Mouse (Mus musculus): ENCODE results near the gene Rbm47. TPM values are rescaled to one million over a fixed set of nuclear protein-coding genes. Genes with fewer than 3 reads are reported as not detected.

The Rbm47 gene
- 4.7 and 7.3 TPM in 2 replicates for polyA plus RNA-seq (2014; fragmentation: Nextera tagmentation; extraction: Ambion mirVana)

GRCm38 (mm10) chr5:66173018-66173417 is at the start of gene Rbm47:
Rbm47 (minus strand) TSS chr5:66173118.
- no peaks in the 10 kb centered on the region for H3K9me3 ChIP-seq (ENCODE audit: control insufficient read depth, low read length)
- H3K27ac ChIP-seq, result peak within 1 kb of the TSS; percentile 60
- no peaks in the 10 kb centered on the region for H3K27me3 ChIP-seq (ENCODE audit: control insufficient read depth, insufficient read depth, low read length)
- 90% methylated on average over 2 of the region's 2 CpGs for WGBS
- DNase-seq (ENCODE audit: low spot score) (no peak), ATAC-seq (ENCODE audit: low FRiP score) (no peak)
- no peaks in the 10 kb centered on the region for H3K4me1 ChIP-seq (replicated peaks; ENCODE audit: control insufficient read depth, insufficient read depth, low read length)
- H3K4me2 ChIP-seq (replicated peaks), result peak within 1 kb of the TSS; percentile 21; the same call in 1 of the 2 replicates
- H3K4me3 ChIP-seq (replicated peaks; ENCODE audit: low read length), result no peak within 1 kb of the TSS
- H3K9ac ChIP-seq, result no peak within 1 kb of the TSS
- no peaks in the 10 kb centered on the region for H3K36me3 ChIP-seq (replicated peaks; ENCODE audit: control insufficient read depth, insufficient read depth)

- no peaks in the 10 kb centered on the region for H3K4me1 ChIP-seq (replicated peaks; ENCODE audit: control insufficient read depth, insufficient read depth, low read length)
- H3K4me3 ChIP-seq (replicated peaks; ENCODE audit: low read length), result no peak overlapping the region
- no peak for DNase-seq (ENCODE audit: low spot score)
- no peaks in the 10 kb centered on the region for H3K36me3 ChIP-seq (replicated peaks; ENCODE audit: control insufficient read depth, insufficient read depth)
- no peak overlapping the region for H3K27ac ChIP-seq
- no peaks in the 10 kb centered on the region for H3K9me3 ChIP-seq (ENCODE audit: control insufficient read depth, low read length)
- H3K9ac ChIP-seq, result no peak overlapping the region
- H3K4me2 ChIP-seq (replicated peaks), result no peak overlapping the region
- WGBS, result 90% methylated on average over 9 of the region's 9 CpGs
- no peak for ATAC-seq (ENCODE audit: low FRiP score)
- no peaks in the 10 kb centered on the region for H3K27me3 ChIP-seq (ENCODE audit: control insufficient read depth, insufficient read depth, low read length)
Observed at GRCm38 (mm10) chr5:66220620-66221019, 47.7 kb upstream of the Rbm47 start.

- H3K4me3 ChIP-seq (replicated peaks; ENCODE audit: low read length), result no peak overlapping the region
- ATAC-seq (ENCODE audit: low FRiP score), result no peak
- 70% methylated on average over 6 of the region's 6 CpGs for WGBS
Observed at GRCm38 (mm10) chr5:66219692-66220091, 46.8 kb upstream of the Rbm47 start.

GRCm38 (mm10) chr5:66215569-66216277 is 42.8 kb upstream of the Rbm47 start:
- no peak overlapping the region for H3K4me3 ChIP-seq (replicated peaks; ENCODE audit: low read length)
- no peak overlapping the region for H3K9ac ChIP-seq
- no peak for ATAC-seq (ENCODE audit: low FRiP score)
- no peaks in the 10 kb centered on the region for H3K27me3 ChIP-seq (ENCODE audit: control insufficient read depth, insufficient read depth, low read length)
- H3K36me3 ChIP-seq (replicated peaks; ENCODE audit: control insufficient read depth, insufficient read depth), result no peaks in the 10 kb centered on the region
- H3K27ac ChIP-seq, result no peak overlapping the region
- no peak for DNase-seq (ENCODE audit: low spot score)
- H3K4me2 ChIP-seq (replicated peaks), result no peak overlapping the region
- no peaks in the 10 kb centered on the region for H3K9me3 ChIP-seq (ENCODE audit: control insufficient read depth, low read length)
- H3K4me1 ChIP-seq (replicated peaks; ENCODE audit: control insufficient read depth, insufficient read depth, low read length), result no peaks in the 10 kb centered on the region
- WGBS, result 63% methylated on average over 10 of the region's 10 CpGs

More at GRCm38 (mm10) chr5:66219692-66220091, 46.8 kb upstream of the Rbm47 start:
- no peak for DNase-seq (ENCODE audit: low spot score)
- no peak overlapping the region for H3K9ac ChIP-seq
- H3K4me1 ChIP-seq (replicated peaks; ENCODE audit: control insufficient read depth, insufficient read depth, low read length), result no peaks in the 10 kb centered on the region
- H3K9me3 ChIP-seq (ENCODE audit: control insufficient read depth, low read length), result no peaks in the 10 kb centered on the region
- no peaks in the 10 kb centered on the region for H3K36me3 ChIP-seq (replicated peaks; ENCODE audit: control insufficient read depth, insufficient read depth)
- H3K4me2 ChIP-seq (replicated peaks), result no peak overlapping the region
- H3K27ac ChIP-seq, result no peak overlapping the region
- no peaks in the 10 kb centered on the region for H3K27me3 ChIP-seq (ENCODE audit: control insufficient read depth, insufficient read depth, low read length)

GRCm38 (mm10) chr5:66214395-66214935 is 41.5 kb upstream of the Rbm47 start:
- H3K4me3 ChIP-seq (replicated peaks; ENCODE audit: low read length), result no peak overlapping the region
- no peak overlapping the region for H3K4me2 ChIP-seq (replicated peaks)
- DNase-seq (ENCODE audit: low spot score) (no peak), ATAC-seq (ENCODE audit: low FRiP score) (no peak)
- H3K27ac ChIP-seq, result no peak overlapping the region
- no peaks in the 10 kb centered on the region for H3K27me3 ChIP-seq (ENCODE audit: control insufficient read depth, insufficient read depth, low read length)
- no peaks in the 10 kb centered on the region for H3K9me3 ChIP-seq (ENCODE audit: control insufficient read depth, low read length)
- H3K4me1 ChIP-seq (replicated peaks; ENCODE audit: control insufficient read depth, insufficient read depth, low read length), result no peaks in the 10 kb centered on the region
- no peak overlapping the region for H3K9ac ChIP-seq
- WGBS, result 57% methylated on average over 7 of the region's 7 CpGs
- H3K36me3 ChIP-seq (replicated peaks; ENCODE audit: control insufficient read depth, insufficient read depth), result no peaks in the 10 kb centered on the region

GRCm38 (mm10) chr5:66209532-66210176 is 36.7 kb upstream of the Rbm47 start:
- no peak overlapping the region for H3K9ac ChIP-seq
- ATAC-seq (ENCODE audit: low FRiP score) (no peak), DNase-seq (ENCODE audit: low spot score) (peak; percentile 40)
- no peaks in the 10 kb centered on the region for H3K9me3 ChIP-seq (ENCODE audit: control insufficient read depth, low read length)
- H3K4me2 ChIP-seq (replicated peaks), result no peak overlapping the region
- H3K36me3 ChIP-seq (replicated peaks; ENCODE audit: control insufficient read depth, insufficient read depth), result no peaks in the 10 kb centered on the region
- no peak overlapping the region for H3K4me3 ChIP-seq (replicated peaks; ENCODE audit: low read length)
- no peaks in the 10 kb centered on the region for H3K4me1 ChIP-seq (replicated peaks; ENCODE audit: control insufficient read depth, insufficient read depth, low read length)
- H3K27ac ChIP-seq, result no peak overlapping the region
- WGBS, result 84% methylated on average over 5 of the region's 5 CpGs
- H3K27me3 ChIP-seq (ENCODE audit: control insufficient read depth, insufficient read depth, low read length), result no peaks in the 10 kb centered on the region

GRCm38 (mm10) chr5:66204966-66205365 is 32.0 kb upstream of the Rbm47 start:
- Histone ChIP-seq H3K27ac (no peak overlapping the region), H3K4me1 (replicated peaks; ENCODE audit: control insufficient read depth, insufficient read depth, low read length) (no peaks in the 10 kb centered on the region), H3K4me2 (replicated peaks) (no peak overlapping the region), H3K9me3 (ENCODE audit: control insufficient read depth, low read length) (no peaks in the 10 kb centered on the region), H3K36me3 (replicated peaks; ENCODE audit: control insufficient read depth, insufficient read depth) (no peaks in the 10 kb centered on the region), H3K9ac (no peak overlapping the region), H3K4me3 (replicated peaks; ENCODE audit: low read length) (no peak overlapping the region), H3K27me3 (ENCODE audit: control insufficient read depth, insufficient read depth, low read length) (no peaks in the 10 kb centered on the region)
- DNase-seq (ENCODE audit: low spot score) (no peak), ATAC-seq (ENCODE audit: low FRiP score) (no peak)
- 95% methylated on average over 4 of the region's 4 CpGs for WGBS

GRCm38 (mm10) chr5:66203424-66203823 is 30.5 kb upstream of the Rbm47 start:
- Histone ChIP-seq H3K4me1 (replicated peaks; ENCODE audit: control insufficient read depth, insufficient read depth, low read length) (no peaks in the 10 kb centered on the region), H3K36me3 (replicated peaks; ENCODE audit: control insufficient read depth, insufficient read depth) (no peaks in the 10 kb centered on the region), H3K4me2 (replicated peaks) (no peak overlapping the region), H3K27ac (no peak overlapping the region), H3K4me3 (replicated peaks; ENCODE audit: low read length) (no peak overlapping the region), H3K9me3 (ENCODE audit: control insufficient read depth, low read length) (no peaks in the 10 kb centered on the region), H3K9ac (no peak overlapping the region), H3K27me3 (ENCODE audit: control insufficient read depth, insufficient read depth, low read length) (no peaks in the 10 kb centered on the region)
- ATAC-seq (ENCODE audit: low FRiP score) (no peak), DNase-seq (ENCODE audit: low spot score) (no peak)
- WGBS, result 84% methylated on average over 1 of the region's 1 CpGs

GRCm38 (mm10) chr5:66200044-66200443 is 27.1 kb upstream of the Rbm47 start:
- H3K27me3 ChIP-seq (ENCODE audit: control insufficient read depth, insufficient read depth, low read length), result no peaks in the 10 kb centered on the region
- no peaks in the 10 kb centered on the region for H3K4me1 ChIP-seq (replicated peaks; ENCODE audit: control insufficient read depth, insufficient read depth, low read length)
- no peak overlapping the region for H3K4me3 ChIP-seq (replicated peaks; ENCODE audit: low read length)
- H3K4me2 ChIP-seq (replicated peaks), result no peak overlapping the region
- WGBS, result 84% methylated on average over 10 of the region's 10 CpGs
- H3K27ac ChIP-seq, result no peak overlapping the region
- DNase-seq (ENCODE audit: low spot score), result no peak
- ATAC-seq (ENCODE audit: low FRiP score), result no peak
- no peaks in the 10 kb centered on the region for H3K36me3 ChIP-seq (replicated peaks; ENCODE audit: control insufficient read depth, insufficient read depth)
- no peaks in the 10 kb centered on the region for H3K9me3 ChIP-seq (ENCODE audit: control insufficient read depth, low read length)
- H3K9ac ChIP-seq, result no peak overlapping the region

Data from hindbrain, embryonic 14.5 days (tissue).